Mouse (Mus musculus): ENCODE measurements at regions not wholly inside any gene's neighbourhood (a gene's known extent, or its start where the extent isn't known, plus 50 kb on each side); places are given as distances from the start of the nearest gene placed in this dataset.

DNA sequence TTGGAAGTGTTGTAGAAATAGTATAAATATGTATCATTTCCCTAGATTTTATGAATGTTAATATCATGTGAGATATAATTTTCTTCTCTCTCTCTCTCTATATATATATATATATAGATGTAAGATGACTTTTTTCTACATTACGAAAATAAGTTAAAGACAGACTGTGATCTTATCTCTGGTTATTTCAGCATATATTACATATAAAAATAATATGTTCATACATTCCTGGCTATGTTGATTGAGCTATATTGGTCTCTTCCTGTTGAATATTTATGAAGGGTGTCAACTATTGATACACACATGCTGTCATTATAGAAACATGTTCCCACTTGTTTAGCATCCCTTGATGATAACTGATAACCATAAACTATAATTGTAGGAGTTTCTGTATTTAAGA is 793.2 kb upstream of the Fat3 start:
- no peak for DNase-seq

DNA sequence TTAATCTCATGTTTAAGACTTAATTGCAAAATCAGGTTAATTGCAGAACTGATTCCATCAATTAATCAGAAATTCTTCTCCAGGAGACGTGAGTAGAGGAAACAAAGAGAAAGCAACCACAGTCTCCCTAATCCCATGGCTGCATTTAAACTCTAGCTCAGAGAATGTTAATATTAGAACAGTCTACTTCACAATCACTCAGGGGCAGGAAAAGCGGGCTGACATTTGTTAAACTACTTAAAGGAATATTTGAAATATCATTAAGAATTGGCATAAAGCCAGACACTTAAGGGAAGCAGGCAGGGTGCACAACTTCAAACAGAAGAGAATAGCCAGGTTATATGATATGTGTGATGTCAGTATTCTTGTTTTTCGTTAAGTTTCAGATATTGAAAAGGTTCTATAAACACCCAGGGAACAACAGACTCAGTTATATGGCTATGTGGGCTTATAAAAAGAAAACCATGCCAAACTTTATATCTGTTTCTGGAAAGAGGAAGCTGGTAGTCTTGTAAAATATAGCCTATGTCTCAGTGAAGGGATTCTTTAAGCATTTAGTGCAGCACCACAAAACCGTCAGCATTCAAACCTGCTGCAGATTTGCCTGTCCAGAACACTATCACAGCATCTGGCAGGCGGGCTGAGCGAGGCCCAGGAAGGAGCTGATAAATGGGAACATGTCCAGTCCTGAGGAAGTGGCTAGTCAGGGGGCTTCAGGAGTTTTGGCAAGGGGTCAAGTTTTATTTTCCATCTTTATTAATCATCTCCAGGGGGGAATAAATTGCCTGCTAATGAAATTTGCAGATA is 787.9 kb upstream of the Fat3 start:
- DNase-seq, result peak; percentile 25 to 30

DNA sequence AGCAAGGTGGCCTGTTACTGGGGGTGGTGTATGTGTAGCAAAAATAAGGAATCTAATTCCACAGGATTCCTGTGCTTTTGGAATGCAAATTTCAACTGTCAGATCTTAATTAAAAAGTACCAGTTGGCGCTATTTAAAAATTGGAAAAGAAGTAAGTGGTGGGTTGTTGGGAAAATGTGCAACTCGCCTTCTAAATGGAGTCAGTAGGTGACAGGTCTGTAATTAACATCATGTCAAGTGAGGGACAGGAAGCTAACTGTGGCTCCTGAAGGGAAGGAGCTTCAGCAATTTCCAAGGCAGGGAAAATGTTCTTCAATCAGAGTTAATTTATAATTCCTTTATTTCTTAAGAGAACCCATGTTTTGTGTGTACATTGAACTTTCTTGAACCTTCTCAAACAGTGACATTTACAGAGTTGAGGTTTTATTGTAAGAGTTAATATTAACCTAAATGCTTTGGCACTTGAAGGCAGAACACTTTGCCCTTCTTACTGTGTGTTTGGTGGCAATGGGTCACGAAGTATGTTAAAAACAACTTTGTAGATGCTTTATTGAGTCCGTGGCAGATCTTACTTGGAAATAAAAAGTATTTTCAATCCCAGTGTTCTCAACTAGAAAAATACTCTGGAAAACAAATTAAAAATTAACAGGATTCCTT is 778.4 kb upstream of the Fat3 start:
- DNase-seq, result no peak

DNA sequence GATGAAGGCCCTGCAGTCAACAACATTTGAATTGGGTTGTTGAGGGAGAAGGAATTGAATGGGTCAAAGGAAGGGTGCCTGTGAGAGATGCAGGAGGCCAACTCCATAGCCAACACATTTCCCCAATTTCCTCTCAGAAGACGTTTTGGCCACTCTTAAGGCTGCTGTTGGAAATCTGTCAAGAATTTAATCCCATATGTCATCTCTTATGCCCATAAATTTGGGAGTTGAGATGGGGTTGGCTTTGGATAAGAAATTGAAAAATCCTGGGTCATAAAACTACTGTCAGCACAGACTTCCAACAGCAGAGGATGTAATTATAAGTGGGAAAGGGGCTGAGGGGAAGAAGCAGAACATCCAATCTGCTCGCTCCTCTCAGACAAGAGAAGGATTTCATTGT is 771.5 kb upstream of the Fat3 start:
- no peak for DNase-seq

DNA sequence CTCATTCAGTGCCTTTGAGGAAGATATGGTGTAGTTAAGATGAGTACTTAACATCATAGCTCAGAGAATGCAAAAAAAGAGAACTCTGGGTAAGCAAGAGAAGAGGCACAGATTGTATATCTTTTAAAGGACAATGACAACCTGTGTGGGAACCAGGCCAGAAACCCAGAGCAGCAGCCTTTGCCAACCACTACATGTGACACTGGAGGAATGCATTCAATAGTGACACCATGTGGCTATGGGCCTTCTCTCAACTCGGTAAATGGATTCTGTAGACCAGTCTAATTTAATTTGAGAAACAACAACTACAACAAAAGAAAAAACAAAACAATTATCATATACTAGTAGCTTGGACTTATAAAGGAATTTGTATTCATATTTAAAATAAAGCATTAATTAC is 768.5 kb upstream of the Fat3 start:
- DNase-seq, result peak; percentile 69 to 70

DNA sequence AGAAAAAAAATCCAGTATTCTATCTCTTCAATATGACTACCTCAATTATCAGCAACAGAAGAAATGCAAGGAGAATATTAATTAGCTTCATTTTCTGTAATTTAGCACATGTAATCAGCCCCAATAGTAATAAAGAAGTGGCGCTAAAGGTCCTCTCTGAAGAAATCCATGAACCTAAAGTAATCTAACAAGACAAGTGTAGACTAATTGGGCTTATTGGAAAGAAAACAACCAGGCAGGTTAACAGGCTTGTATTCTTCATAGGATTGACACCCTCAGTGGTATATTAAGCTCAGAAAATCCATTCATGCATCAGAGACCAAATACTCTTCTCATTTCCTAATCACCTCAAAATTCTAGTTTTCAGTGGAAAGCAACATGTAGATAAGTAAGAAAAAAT is 756.1 kb upstream of the Fat3 start:
- DNase-seq, result no peak

DNA sequence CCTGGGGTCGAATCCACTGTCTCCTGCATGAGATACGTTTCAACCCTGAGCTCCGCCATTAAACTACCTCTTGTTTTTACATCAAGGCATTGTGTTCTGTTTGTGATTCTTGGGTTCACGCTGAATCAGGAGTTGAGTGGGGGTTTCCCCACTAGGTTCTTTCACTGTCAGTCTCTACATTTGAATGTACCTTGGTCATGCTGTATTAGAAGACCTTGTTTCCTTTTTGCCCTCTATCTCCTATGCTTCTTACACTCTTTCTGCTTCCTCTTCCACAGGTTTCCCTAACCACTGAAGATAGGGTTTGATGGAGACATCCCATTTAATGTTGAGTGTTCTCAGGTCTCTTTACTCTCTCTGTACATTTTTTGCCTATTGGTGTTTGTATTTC is 726.0 kb upstream of the Fat3 start:
- DNase-seq, result no peak

DNA sequence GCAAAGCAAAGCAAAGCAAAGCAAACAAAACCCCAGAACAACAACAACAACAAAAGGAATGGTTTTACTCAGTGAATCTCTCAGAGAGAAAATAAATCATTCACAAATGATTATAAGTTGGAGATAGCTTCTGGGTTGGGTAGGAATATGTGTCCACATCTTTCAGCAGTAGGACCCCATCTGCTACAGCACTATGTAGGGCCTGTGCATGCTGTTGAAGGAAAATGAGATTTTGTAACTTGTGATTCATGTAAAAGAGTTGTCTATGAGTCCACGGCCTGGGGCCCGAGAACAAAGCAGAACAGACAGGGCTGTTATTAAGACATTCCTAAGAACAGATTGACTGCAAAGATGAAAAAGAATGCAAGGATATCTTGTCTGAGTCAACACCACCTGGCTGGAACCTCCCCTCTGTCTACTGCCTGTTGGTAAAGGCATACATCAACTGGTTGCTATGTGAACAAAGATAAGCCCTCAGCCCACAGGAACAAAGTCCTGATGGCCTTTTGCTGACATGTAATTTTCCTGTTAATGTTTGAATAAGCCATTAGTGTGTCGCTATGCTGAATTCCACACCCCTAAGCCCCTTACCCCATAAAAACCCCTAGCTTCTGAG is 725.5 kb upstream of the Fat3 start:
- no peak for DNase-seq

DNA sequence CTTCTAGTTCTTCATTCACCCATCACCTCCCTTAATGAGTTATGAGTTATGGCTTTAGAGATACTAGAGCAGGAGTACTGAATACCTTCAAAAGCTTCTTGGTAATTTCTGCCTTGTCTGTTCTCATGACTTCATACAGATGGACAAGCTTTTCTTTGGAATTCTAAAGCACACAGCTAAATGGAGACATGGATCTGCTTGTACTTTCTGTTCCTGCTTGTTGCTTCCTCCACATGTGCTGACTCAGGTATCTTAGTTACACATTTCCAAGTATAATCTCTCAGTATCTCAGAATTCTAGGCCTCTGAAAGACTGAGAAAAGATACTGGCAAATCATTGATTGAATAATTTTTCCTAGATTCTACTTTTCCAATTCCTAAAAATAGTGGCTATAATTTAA is 694.3 kb upstream of the Fat3 start:
- no peak for DNase-seq

DNA sequence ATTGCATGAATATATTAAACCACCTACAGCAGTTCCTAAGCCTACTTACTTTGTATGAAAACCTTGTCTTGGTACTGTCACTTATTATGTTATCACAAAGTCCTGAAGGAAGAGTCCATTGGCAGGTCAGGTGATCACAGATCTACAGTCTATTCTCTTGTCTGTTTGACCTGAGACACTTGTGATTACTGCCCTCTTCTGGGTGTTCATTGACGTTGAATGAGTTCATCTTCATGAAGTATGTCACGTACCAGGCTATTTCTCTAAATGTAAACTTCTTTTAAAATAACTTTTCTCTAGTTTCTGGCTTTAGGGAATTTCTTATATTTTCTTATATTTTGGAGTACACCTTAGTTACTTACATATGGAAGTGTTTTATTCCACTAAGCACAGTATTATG is 688.5 kb upstream of the Fat3 start:
- peak; percentile 9 to 21 for DNase-seq

DNA sequence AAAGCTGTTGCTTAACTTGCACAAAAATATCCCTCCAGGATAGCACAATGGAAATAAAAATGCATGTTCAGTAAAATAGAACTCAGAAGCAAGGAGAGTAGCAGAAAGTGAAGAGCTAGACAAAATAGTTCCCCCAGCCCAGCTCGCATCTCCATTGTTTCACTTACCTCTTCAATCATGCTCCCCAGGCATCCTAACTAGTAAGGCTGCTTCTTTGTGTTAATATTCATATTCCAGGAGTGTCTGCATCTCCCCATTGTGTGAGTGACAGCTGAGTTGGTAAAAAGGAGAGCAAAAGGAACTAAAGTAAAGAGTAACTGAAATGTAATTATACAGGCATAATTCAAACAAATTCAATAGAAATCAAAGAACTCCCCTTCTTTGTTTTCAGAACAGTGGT is 667.1 kb upstream of the Fat3 start:
- no peak for DNase-seq

DNA sequence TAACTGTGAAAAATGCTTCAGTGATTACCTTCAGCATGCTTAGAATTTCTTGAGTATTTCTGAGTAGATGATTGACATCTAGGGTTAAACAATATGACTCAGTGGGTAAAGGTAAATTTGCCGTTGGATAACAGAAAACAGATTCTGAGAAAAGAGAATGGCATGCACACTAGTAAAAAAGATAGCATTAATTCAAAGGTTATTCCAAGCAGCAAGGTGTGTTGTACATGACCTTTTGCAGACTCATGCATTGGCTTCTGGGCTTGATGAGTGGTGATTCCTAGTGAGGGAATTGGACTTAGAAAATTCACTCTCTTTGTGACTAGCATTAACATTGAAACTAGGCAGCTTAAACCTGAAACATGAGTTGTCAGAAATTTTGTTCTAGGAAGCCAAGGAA is 665.2 kb upstream of the Fat3 start:
- DNase-seq, result no peak

DNA sequence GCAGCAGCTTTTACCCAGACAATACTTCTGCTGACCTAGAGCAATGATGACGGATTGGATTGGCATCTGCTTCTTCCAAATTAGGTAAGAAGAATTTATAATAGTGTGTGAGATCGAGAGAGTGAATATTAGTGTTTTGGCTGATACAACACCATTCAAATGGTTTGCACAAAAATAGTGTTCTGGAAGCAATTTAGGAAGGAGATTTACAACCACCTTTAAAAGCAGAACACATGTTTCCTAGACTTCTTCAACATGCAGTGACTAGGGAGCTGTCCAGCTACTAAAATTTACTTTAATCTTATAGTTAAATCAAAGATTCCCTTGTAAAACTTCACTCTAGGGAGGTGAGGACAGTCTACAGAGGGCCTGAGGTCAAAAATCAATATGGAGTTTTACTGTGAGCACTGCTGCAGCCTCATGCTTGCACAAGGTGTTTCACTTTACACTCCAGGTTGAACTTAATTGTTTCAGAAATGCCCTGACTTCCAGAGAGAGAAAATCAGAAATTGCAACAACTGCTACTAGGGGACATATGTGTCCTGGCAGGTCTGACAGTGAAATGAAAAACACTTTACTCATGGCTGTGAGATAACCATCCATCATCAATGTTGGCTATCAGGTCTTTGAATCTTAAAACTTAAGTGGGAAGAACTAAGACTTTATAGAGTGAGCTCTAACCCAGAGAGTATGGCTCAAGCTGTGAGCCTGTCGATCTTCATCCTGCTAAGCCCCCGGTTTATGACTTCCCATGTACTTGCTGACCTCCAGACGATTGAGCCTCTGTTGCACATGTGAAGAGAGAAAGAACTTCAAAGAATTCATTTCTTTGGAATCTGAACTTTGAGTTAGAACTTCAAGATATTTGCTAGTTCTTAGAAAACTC is 657.6 kb upstream of the Fat3 start:
- DNase-seq, result no peak

DNA sequence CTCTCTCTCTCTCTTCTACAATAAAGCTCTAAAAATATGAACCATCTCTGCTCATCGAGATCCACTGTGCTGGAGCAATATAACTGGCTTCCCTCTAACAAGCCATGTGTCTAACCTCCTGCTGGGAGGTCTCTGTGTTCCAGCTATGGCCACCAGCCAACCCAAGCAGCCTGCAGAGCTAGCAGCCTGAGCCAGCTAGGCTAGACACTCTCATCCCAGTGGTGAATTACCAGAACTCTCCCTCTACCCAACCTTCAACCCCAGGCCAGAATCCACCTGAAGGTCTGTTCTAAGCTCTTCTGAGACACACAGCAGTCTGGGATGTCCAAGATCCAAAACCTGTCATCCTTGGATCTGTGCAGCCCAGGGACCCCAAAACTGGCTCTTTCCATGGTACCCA is 651.3 kb upstream of the Fat3 start:
- peak; percentile 75 to 83 for DNase-seq

DNA sequence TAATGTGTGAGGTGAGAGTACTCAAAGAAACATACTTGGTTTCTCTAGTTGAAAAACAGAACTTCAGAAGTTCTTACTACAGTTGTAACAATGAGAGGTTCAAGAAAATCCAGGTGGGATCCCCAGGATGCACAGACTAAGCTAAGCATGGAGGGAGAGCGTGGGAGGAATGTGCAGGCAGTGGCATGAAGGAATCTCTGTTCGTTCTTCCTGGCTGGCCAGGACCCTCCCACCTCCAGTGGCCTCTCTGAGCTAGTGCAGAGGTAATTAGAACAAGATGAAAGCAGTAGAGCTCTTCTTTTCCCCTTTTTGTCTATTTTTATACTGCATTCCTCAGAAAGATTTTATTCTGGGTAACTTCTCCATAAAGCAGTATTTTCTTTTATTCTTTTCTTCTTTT is 648.3 kb upstream of the Fat3 start:
- DNase-seq, result no peak

All from cerebellum, postnatal 10 days (tissue).